Mouse (Mus musculus): ENCODE results near the gene Skint3. TPM values are rescaled to one million over a fixed set of nuclear protein-coding genes. Genes with fewer than 3 reads are reported as not detected.

The Skint3 gene
- not detected for polyA plus RNA-seq (2012; fragmentation: generic; extraction: Trizol)
- long read RNA-seq, experiment 1, result 0 reads
- long read RNA-seq, experiment 2, result 0 reads

DNA sequence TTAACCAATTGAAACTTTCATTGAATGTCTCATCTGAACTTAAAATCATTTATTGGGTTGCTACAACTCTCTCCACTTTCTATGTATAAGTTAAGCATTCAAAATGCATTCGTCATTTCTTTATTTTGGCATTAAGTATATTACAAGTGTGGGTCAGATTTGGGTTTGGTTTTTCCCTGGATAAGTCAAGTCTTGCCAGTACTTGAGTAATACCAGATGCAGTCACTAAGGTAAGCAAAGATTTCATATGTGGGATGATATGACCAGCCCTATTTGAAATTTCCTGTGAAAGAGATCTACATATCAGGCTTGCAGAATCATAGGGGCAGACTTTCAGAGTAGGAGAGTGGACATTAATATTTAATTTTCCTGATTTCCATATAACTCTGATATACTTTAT is at the start of gene Skint3:
Gene Skint3, plus strand, starts transcription at position 301 of the 400 bp plus-strand sequence.
- H3K27me3 ChIP-seq (ENCODE audit: control insufficient read depth, insufficient read depth, insufficient read length), result no peaks in the 10 kb centered on the region
- H3K79me3 ChIP-seq (ENCODE audit: low read depth), result no peaks in the 10 kb centered on the region
- H3K36me3 ChIP-seq (ENCODE audit: control insufficient read depth, insufficient read depth), result no peaks in the 10 kb centered on the region
- no peak within 1 kb of the TSS for H3ac ChIP-seq (ENCODE audit: control insufficient read depth, insufficient read length, low read depth)
- H3K4me3 ChIP-seq (ENCODE audit: insufficient read depth, poor library complexity, severe bottlenecking), result no peak within 1 kb of the TSS
- TF ChIP-seq USF1 (IDR thresholded peaks at IDR 0.05; ENCODE audit: low read depth) (no peak), MYOD1 (IDR thresholded peaks at IDR 0.05; ENCODE audit: control insufficient read depth, insufficient read length, low read depth) (no peak), MYOG (IDR thresholded peaks at IDR 0.05; ENCODE audit: control insufficient read depth, extremely low read depth, insufficient read length) (no peak), CEBPB (IDR thresholded peaks at IDR 0.05; ENCODE audit: low read depth) (no peak), MAX (IDR thresholded peaks at IDR 0.05) (no peak), FOSL1 (IDR thresholded peaks at IDR 0.05; ENCODE audit: insufficient read depth, low read length, poor library complexity, severe bottlenecking) (no peak)
- no peaks in the 10 kb centered on the region for H3K79me2 ChIP-seq (ENCODE audit: control insufficient read depth, insufficient read depth)

DNA sequence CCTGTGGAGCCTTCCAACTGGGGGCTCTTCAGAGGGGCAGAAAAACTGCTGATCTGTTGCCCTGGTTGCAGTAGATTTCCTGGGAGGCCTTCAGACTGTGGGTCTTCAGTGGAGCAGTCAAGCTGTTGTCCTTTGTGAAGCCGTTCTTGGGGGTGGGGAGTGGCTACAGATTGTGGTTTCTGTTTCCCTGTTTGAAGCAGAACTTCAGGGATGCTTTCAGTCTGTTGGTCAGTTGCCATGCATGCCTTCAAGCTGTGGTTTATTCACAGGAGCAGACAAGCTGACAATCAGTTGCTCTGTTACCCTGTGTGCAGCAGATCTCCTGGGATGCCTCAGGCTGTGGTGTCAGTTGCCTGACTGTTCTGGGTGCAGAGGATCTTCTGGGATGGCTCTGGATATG is 11.4 kb downstream of the Skint3 start:
- Histone ChIP-seq H3K27me3 (ENCODE audit: control insufficient read depth, insufficient read depth, insufficient read length) (no peaks in the 10 kb centered on the region), H3K79me3 (ENCODE audit: low read depth) (no peaks in the 10 kb centered on the region), H3K4me3 (ENCODE audit: insufficient read depth, poor library complexity, severe bottlenecking) (no peak overlapping the region), H3K36me3 (ENCODE audit: control insufficient read depth, insufficient read depth) (no peaks in the 10 kb centered on the region), H3ac (ENCODE audit: control insufficient read depth, insufficient read length, low read depth) (no peak overlapping the region), H3K79me2 (ENCODE audit: control insufficient read depth, insufficient read depth) (no peaks in the 10 kb centered on the region)
- TF ChIP-seq MYOG (IDR thresholded peaks at IDR 0.05; ENCODE audit: control insufficient read depth, extremely low read depth, insufficient read length) (no peak), FOSL1 (IDR thresholded peaks at IDR 0.05; ENCODE audit: insufficient read depth, low read length, poor library complexity, severe bottlenecking) (no peak), MAX (IDR thresholded peaks at IDR 0.05) (no peak), CEBPB (IDR thresholded peaks at IDR 0.05; ENCODE audit: low read depth) (no peak), USF1 (IDR thresholded peaks at IDR 0.05; ENCODE audit: low read depth) (no peak), MYOD1 (IDR thresholded peaks at IDR 0.05; ENCODE audit: control insufficient read depth, insufficient read length, low read depth) (no peak), CTCF (IDR thresholded peaks at IDR 0.05; ENCODE audit: control insufficient read depth, insufficient read depth, insufficient read length) (no peak)

DNA sequence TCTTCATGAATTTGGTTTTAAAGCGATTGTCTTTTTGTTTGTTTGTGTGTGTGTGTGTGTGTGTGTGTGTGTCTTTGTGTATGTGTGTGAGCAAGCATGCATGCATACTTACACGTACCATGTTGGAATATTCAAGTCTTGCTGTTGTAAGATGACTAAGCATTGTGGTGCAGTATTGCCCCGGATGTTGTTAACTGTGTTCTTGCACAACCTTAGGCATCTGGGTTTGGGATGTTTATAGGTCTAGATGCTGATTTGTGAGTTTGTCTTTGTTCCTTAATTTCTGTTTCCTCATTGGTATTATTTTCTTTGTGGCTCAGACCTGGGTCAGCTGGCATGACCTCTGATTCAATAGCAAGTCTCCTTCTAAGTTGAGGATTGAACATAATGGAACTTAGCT is 11.9 kb downstream of the Skint3 start:
- Histone ChIP-seq H3K79me3 (ENCODE audit: low read depth) (no peaks in the 10 kb centered on the region), H3K79me2 (ENCODE audit: control insufficient read depth, insufficient read depth) (no peaks in the 10 kb centered on the region), H3K36me3 (ENCODE audit: control insufficient read depth, insufficient read depth) (no peaks in the 10 kb centered on the region), H3K27me3 (ENCODE audit: control insufficient read depth, insufficient read depth, insufficient read length) (no peaks in the 10 kb centered on the region), H3ac (ENCODE audit: control insufficient read depth, insufficient read length, low read depth) (no peak overlapping the region), H3K4me3 (ENCODE audit: insufficient read depth, poor library complexity, severe bottlenecking) (no peak overlapping the region)
- TF ChIP-seq CEBPB (IDR thresholded peaks at IDR 0.05; ENCODE audit: low read depth) (no peak), MYOG (IDR thresholded peaks at IDR 0.05; ENCODE audit: control insufficient read depth, extremely low read depth, insufficient read length) (no peak), FOSL1 (IDR thresholded peaks at IDR 0.05; ENCODE audit: insufficient read depth, low read length, poor library complexity, severe bottlenecking) (no peak), MYOD1 (IDR thresholded peaks at IDR 0.05; ENCODE audit: control insufficient read depth, insufficient read length, low read depth) (no peak), MAX (IDR thresholded peaks at IDR 0.05) (no peak), USF1 (IDR thresholded peaks at IDR 0.05; ENCODE audit: low read depth) (no peak)

GRCm38 (mm10) chr4:112256022-112256421 is 24.0 kb downstream of the Skint3 start:
- H3ac ChIP-seq (ENCODE audit: control insufficient read depth, insufficient read length, low read depth), result no peak overlapping the region
- no peaks in the 10 kb centered on the region for H3K79me3 ChIP-seq (ENCODE audit: low read depth)
- no peaks in the 10 kb centered on the region for H3K27me3 ChIP-seq (ENCODE audit: control insufficient read depth, insufficient read depth, insufficient read length)
- H3K79me2 ChIP-seq (ENCODE audit: control insufficient read depth, insufficient read depth), result no peaks in the 10 kb centered on the region
- no peak for TF ChIP-seq MAX (IDR thresholded peaks at IDR 0.05)
- no peak for TF ChIP-seq MYOD1 (IDR thresholded peaks at IDR 0.05; ENCODE audit: control insufficient read depth, insufficient read length, low read depth)
- TF ChIP-seq MYOG (IDR thresholded peaks at IDR 0.05; ENCODE audit: control insufficient read depth, extremely low read depth, insufficient read length), result no peak
- TF ChIP-seq CTCF (IDR thresholded peaks at IDR 0.05; ENCODE audit: control insufficient read depth, insufficient read depth, insufficient read length), result no peak
- no peaks in the 10 kb centered on the region for H3K36me3 ChIP-seq (ENCODE audit: control insufficient read depth, insufficient read depth)
- no peak overlapping the region for H3K4me3 ChIP-seq (ENCODE audit: insufficient read depth, poor library complexity, severe bottlenecking)

GRCm38 (mm10) chr4:112287178-112287974 is 55.3 kb downstream of the Skint3 start:
- Histone ChIP-seq H3K4me3 (ENCODE audit: insufficient read depth, poor library complexity, severe bottlenecking) (no peak overlapping the region), H3K79me2 (ENCODE audit: control insufficient read depth, insufficient read depth) (no peaks in the 10 kb centered on the region), H3ac (ENCODE audit: control insufficient read depth, insufficient read length, low read depth) (no peak overlapping the region), H3K27me3 (ENCODE audit: control insufficient read depth, insufficient read depth, insufficient read length) (no peaks in the 10 kb centered on the region), H3K79me3 (ENCODE audit: low read depth) (no peaks in the 10 kb centered on the region), H3K36me3 (ENCODE audit: control insufficient read depth, insufficient read depth) (no peaks in the 10 kb centered on the region)
- TF ChIP-seq MYOG (IDR thresholded peaks at IDR 0.05; ENCODE audit: control insufficient read depth, extremely low read depth, insufficient read length) (no peak), USF1 (IDR thresholded peaks at IDR 0.05; ENCODE audit: low read depth) (no peak), FOSL1 (IDR thresholded peaks at IDR 0.05; ENCODE audit: insufficient read depth, low read length, poor library complexity, severe bottlenecking) (no peak), CEBPB (IDR thresholded peaks at IDR 0.05; ENCODE audit: low read depth) (no peak), MAX (IDR thresholded peaks at IDR 0.05) (no peak), CTCF (IDR thresholded peaks at IDR 0.05; ENCODE audit: control insufficient read depth, insufficient read depth, insufficient read length) (no peak), MYOD1 (IDR thresholded peaks at IDR 0.05; ENCODE audit: control insufficient read depth, insufficient read length, low read depth) (no peak)
